Mouse (Mus musculus): Measurements from ENCODE around the gene AC131692.1. TPM values are rescaled to one million over a fixed set of nuclear protein-coding genes. Genes with fewer than 3 reads are reported as not detected.

The AC131692.1 gene
- polyA plus RNA-seq, 1 experiment from 2014 or later, result not detected

GRCm38 (mm10) chr19:6101186-6101585 is 7.0 kb downstream of the AC131692.1 start:
- Histone ChIP-seq H3K4me2 (replicated peaks; ENCODE audit: low read depth) (no peak overlapping the region), H3K9ac (ENCODE audit: low read length) (no peak overlapping the region; the same call in 1 of the 2 replicates), H3K4me1 (replicated peaks; ENCODE audit: control insufficient read depth, insufficient read depth) (no peaks in the 10 kb centered on the region), H3K36me3 (ENCODE audit: control insufficient read depth, insufficient read depth, low read length) (no peaks in the 10 kb centered on the region), H3K9me3 (ENCODE audit: control insufficient read depth, low read length) (no peaks in the 10 kb centered on the region), H3K27me3 (ENCODE audit: control insufficient read depth, insufficient read depth, low read length) (no peaks in the 10 kb centered on the region), H3K27ac (replicated peaks) (no peak overlapping the region), H3K4me3 (ENCODE audit: low read depth, low read length) (no peak overlapping the region)
- ATAC-seq (ENCODE audit: low FRiP score, low TSS enrichment) (no peak), DNase-seq (ENCODE audit: low spot score) (no peak)
- WGBS, result 52% methylated on average over 6 of the region's 6 CpGs
- TF ChIP-seq CTCF (IDR thresholded peaks at IDR 0.05; ENCODE audit: low read depth), result no peak
- no peak for TF ChIP-seq EP300 (optimal IDR thresholded peaks at IDR 0.05)

DNA sequence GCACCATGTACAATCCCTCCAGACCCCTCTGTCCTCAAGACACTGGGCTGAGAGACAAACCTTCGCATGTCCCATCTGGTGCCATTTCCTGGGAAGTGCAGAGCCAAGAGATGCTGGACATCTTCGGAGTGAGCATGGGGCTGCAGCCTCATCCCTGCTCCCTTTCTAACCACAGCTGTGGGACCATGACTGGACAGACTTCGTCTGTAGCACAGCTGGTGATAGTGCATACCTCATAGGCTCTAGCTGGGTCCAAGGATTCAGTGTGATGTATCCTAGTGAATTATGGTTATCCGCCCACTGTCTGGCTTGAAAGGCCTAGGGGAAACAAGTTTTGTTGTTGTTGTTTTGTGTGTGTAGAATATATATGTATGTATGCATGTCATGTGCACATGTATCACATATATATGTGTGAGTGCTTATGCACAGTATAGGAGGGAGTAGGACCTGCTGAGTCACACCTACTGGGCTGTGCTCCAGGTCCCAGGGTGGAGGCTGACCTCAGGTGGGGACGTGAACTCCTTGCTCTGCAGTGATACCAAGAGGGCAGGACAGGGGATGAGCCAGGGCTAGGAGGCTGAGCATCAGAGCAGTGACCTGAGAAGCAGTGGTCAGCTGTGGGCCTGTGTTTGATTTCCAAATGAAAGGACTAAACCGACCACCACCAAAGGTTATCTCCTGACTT is 8.1 kb downstream of the AC131692.1 start:
- DNase-seq (ENCODE audit: low spot score), result peak; percentile 47
- ATAC-seq (ENCODE audit: low FRiP score, low TSS enrichment), result peak; percentile 76

GRCm38 (mm10) chr19:6104476-6104875 is 10.3 kb downstream of the AC131692.1 start:
- 65% methylated on average over 4 of the region's 4 CpGs for WGBS
- H3K4me3 ChIP-seq (ENCODE audit: low read depth, low read length), result no peak overlapping the region
- H3K4me1 ChIP-seq (replicated peaks; ENCODE audit: control insufficient read depth, insufficient read depth), result no peaks in the 10 kb centered on the region
- ATAC-seq (ENCODE audit: low FRiP score, low TSS enrichment), result no peak
- H3K9me3 ChIP-seq (ENCODE audit: control insufficient read depth, low read length), result no peaks in the 10 kb centered on the region
- H3K4me2 ChIP-seq (replicated peaks; ENCODE audit: low read depth), result no peak overlapping the region
- no peak for DNase-seq (ENCODE audit: low spot score)
- H3K27ac ChIP-seq (replicated peaks), result no peak overlapping the region
- no peaks in the 10 kb centered on the region for H3K27me3 ChIP-seq (ENCODE audit: control insufficient read depth, insufficient read depth, low read length)
- no peaks in the 10 kb centered on the region for H3K36me3 ChIP-seq (ENCODE audit: control insufficient read depth, insufficient read depth, low read length)
- H3K9ac ChIP-seq (ENCODE audit: low read length), result peak overlapping the region; percentile 3; the same call in 1 of the 2 replicates
- TF ChIP-seq EP300 (optimal IDR thresholded peaks at IDR 0.05) (no peak), CTCF (IDR thresholded peaks at IDR 0.05; ENCODE audit: low read depth) (no peak)

More for the DNA sequence above, 8.1 kb downstream of the AC131692.1 start:
- TF ChIP-seq CTCF (IDR thresholded peaks at IDR 0.05; ENCODE audit: low read depth) (no peak), EP300 (optimal IDR thresholded peaks at IDR 0.05) (no peak)
- H3K4me3 ChIP-seq (ENCODE audit: low read depth, low read length), result no peak overlapping the region
- H3K36me3 ChIP-seq (ENCODE audit: control insufficient read depth, insufficient read depth, low read length), result no peaks in the 10 kb centered on the region
- H3K4me2 ChIP-seq (replicated peaks; ENCODE audit: low read depth), result no peak overlapping the region
- H3K9me3 ChIP-seq (ENCODE audit: control insufficient read depth, low read length), result no peaks in the 10 kb centered on the region
- no peaks in the 10 kb centered on the region for H3K27me3 ChIP-seq (ENCODE audit: control insufficient read depth, insufficient read depth, low read length)
- H3K9ac ChIP-seq (ENCODE audit: low read length), result no peak overlapping the region
- WGBS, result 66% methylated on average over 6 of the region's 6 CpGs
- H3K27ac ChIP-seq (replicated peaks), result no peak overlapping the region
- no peaks in the 10 kb centered on the region for H3K4me1 ChIP-seq (replicated peaks; ENCODE audit: control insufficient read depth, insufficient read depth)

DNA sequence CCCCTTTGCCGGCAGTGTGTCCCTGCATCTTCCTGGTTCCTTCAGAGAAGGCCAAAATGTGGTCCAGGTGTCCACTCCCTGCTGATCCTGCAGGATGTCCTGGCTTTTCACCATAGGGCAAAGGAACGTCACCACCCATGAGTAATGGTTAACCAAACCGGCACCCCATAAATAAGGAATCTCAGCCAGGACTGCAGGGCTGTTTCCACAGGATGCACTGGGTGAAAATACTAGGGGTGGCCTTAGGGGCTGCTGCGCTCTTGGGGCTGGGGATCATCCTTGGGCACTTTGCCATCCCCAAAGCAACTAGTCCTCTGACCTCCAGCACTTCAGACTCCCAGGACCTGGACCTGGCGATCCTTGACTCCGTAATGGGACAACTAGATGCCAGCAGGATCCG is 11.4 kb downstream of the AC131692.1 start, which contains the start of gene Naaladl1:
Naaladl1 (plus strand) TSS at position 197 of the 400 bp plus-strand sequence.
- WGBS, result 75% methylated on average over 7 of the region's 7 CpGs
- Histone ChIP-seq H3K4me3 (ENCODE audit: low read depth, low read length) (no peak within 1 kb of the TSS), H3K4me1 (replicated peaks; ENCODE audit: control insufficient read depth, insufficient read depth) (no peaks in the 10 kb centered on the region), H3K9me3 (ENCODE audit: control insufficient read depth, low read length) (no peaks in the 10 kb centered on the region), H3K36me3 (ENCODE audit: control insufficient read depth, insufficient read depth, low read length) (no peaks in the 10 kb centered on the region), H3K27ac (replicated peaks) (no peak within 1 kb of the TSS), H3K4me2 (replicated peaks; ENCODE audit: low read depth) (no peak within 1 kb of the TSS), H3K9ac (ENCODE audit: low read length) (peak within 1 kb of the TSS; percentile 3; the same call in 1 of the 2 replicates), H3K27me3 (ENCODE audit: control insufficient read depth, insufficient read depth, low read length) (no peaks in the 10 kb centered on the region)
- DNase-seq (ENCODE audit: low spot score), result no peak
- ATAC-seq (ENCODE audit: low FRiP score, low TSS enrichment), result no peak
- no peak for TF ChIP-seq EP300 (optimal IDR thresholded peaks at IDR 0.05)
- no peak for TF ChIP-seq CTCF (IDR thresholded peaks at IDR 0.05; ENCODE audit: low read depth)

- Histone ChIP-seq H3K27me3 (ENCODE audit: control insufficient read depth, insufficient read depth, low read length) (no peaks in the 10 kb centered on the region), H3K4me1 (replicated peaks; ENCODE audit: control insufficient read depth, insufficient read depth) (no peaks in the 10 kb centered on the region), H3K9ac (ENCODE audit: low read length) (no peak overlapping the region), H3K9me3 (ENCODE audit: control insufficient read depth, low read length) (no peaks in the 10 kb centered on the region), H3K36me3 (ENCODE audit: control insufficient read depth, insufficient read depth, low read length) (peaks cover 15% of the 10 kb centered on the region), H3K4me2 (replicated peaks; ENCODE audit: low read depth) (no peak overlapping the region), H3K27ac (replicated peaks) (no peak overlapping the region), H3K4me3 (ENCODE audit: low read depth, low read length) (no peak overlapping the region)
- TF ChIP-seq CTCF (IDR thresholded peaks at IDR 0.05; ENCODE audit: low read depth) (no peak), EP300 (optimal IDR thresholded peaks at IDR 0.05) (no peak)
- WGBS, result 26% methylated on average over 6 of the region's 6 CpGs
- DNase-seq (ENCODE audit: low spot score) (no peak), ATAC-seq (ENCODE audit: low FRiP score, low TSS enrichment) (no peak)
Observed at GRCm38 (mm10) chr19:6113116-6113515, 18.9 kb downstream of the AC131692.1 start.

DNA sequence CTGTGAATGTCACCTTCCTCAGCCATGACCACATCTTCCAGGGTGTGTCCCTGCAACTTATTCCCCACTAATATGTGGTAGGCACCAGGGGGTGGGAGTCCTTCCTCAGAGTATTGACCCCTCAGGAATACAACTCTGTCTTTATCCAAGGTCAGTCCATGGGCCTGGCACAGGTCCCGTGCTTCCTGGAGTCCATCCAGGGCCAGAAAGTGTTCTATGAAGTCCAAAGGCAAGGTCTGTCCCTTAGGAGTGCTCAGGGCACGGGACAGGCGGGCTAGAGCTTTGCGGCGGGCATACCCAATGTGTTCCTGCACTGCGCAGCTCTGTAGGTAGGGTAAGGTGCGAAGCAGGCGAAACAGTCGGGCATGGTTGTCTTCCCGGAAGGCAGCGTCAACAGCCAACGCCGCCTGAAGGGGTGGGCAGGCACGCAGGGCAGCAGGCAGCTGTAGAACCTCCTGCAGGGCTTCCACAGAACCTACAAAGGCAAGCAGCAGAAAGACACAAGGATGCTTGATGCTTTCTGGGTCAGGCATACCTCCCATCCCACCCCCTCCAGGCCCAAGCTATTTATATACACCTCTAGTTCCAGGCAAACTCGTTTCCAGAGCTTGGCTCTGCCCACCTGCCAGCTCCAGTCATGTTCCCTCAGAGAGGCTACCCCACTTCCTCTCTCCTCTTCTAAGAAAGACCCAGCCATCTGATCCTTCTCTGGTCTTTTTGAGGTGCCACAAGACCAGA is 22.1 kb downstream of the AC131692.1 start:
- H3K27me3 ChIP-seq (ENCODE audit: control insufficient read depth, insufficient read depth, low read length), result no peaks in the 10 kb centered on the region
- peaks cover 18% of the 10 kb centered on the region for H3K36me3 ChIP-seq (ENCODE audit: control insufficient read depth, insufficient read depth, low read length)
- no peak overlapping the region for H3K4me2 ChIP-seq (replicated peaks; ENCODE audit: low read depth)
- no peak for TF ChIP-seq CTCF (IDR thresholded peaks at IDR 0.05; ENCODE audit: low read depth)
- no peak for TF ChIP-seq EP300 (optimal IDR thresholded peaks at IDR 0.05)
- H3K4me3 ChIP-seq (ENCODE audit: low read depth, low read length), result no peak overlapping the region
- 88% methylated on average over 15 of the region's 15 CpGs for WGBS
- no peak for DNase-seq (ENCODE audit: low spot score)
- no peak for ATAC-seq (ENCODE audit: low FRiP score, low TSS enrichment)
- H3K9me3 ChIP-seq (ENCODE audit: control insufficient read depth, low read length), result no peaks in the 10 kb centered on the region
- no peak overlapping the region for H3K9ac ChIP-seq (ENCODE audit: low read length)
- H3K4me1 ChIP-seq (replicated peaks; ENCODE audit: control insufficient read depth, insufficient read depth), result no peaks in the 10 kb centered on the region
- H3K27ac ChIP-seq (replicated peaks), result no peak overlapping the region
